In the genomic region with DNA sequence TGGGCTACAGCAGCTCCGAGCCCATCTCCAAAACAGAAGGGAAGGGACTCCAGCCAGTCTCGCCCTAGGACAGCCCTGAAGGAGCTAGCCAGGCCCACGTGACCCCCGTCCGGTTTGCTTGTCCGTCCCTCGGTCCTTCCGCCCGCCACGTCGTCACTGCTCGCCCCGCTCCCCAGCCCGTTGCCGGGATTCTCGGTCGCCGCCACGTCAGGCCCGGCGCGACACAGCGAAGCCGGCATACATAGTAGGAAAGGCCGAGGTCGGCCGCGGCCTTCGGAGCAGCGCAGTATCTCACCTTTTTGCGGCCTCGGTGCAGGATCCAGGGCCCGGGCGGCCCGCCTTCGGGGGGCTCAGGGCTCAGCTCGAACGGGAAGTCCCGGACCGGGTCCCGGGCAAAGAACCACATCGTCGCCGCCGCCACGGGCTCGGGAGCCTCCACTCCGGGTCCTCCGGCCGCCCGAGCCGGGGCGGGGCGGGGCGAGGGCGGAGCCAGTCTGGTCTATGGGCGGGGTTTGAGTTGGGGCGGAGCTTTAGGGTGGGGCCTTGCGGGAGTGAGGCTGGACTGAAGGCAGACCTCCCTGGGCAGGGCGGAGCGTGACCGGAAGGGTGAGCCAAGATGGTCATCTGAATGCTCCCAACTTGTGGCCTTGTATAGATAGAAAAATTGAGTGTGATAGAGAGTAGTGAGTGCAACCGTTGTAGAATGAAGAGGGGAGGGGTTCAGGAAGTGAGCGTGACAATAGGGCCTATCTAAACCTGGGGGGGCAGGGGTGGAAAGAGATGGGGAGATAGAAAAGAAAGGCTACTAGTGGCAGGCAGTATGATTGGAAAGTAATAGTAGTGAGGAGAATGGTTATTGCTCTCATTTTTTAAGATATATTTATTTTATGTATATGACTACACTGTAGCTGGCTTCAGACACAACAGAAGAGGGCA, we compare ENCODE assay signal across 1 mouse cellular context.
TF ChIP-seq lines count a peak whose summit lies in the region.

TSS of gene Scyl1 (minus strand) at position 495 of the 936 bp plus-strand sequence.

TF ChIP-seq in MEL, 35 proteins besides CTCF, POLR2A, EP300 and RAD21 (continued from another document):
- TF ChIP-seq TBP (IDR thresholded peaks at IDR 0.05; ENCODE audit: low read depth, low read length) (0 out of 2 replicates have a peak, but pooled peaks have one; percentile 14), POLR2AphosphoS5 (IDR thresholded peaks at IDR 0.05; ENCODE audit: borderline replicate concordance, low read depth, low read length) (no peak), SIN3A (IDR thresholded peaks at IDR 0.05; ENCODE audit: low read length) (peak; percentile 85), USF2 (IDR thresholded peaks at IDR 0.05; ENCODE audit: borderline replicate concordance in 1 of 2, insufficient read depth in 1 of 2, low read depth in 1 of 2, low read length in 2 of 2) (peak; percentile 30 to 67; a peak in 2 of 4 replicates), GATA1 (IDR thresholded peaks at IDR 0.05; ENCODE audit: low read depth, low read length) (0 out of 2 replicates have a peak, but pooled peaks have one; percentile 34), ZC3H11A (IDR thresholded peaks at IDR 0.05; ENCODE audit: low read depth, low read length) (no peak), MYB (IDR thresholded peaks at IDR 0.05; ENCODE audit: low read depth, low read length) (no peak)
